Mouse (Mus musculus): ENCODE results near the gene Nop9.

Gene Nop9

DNA sequence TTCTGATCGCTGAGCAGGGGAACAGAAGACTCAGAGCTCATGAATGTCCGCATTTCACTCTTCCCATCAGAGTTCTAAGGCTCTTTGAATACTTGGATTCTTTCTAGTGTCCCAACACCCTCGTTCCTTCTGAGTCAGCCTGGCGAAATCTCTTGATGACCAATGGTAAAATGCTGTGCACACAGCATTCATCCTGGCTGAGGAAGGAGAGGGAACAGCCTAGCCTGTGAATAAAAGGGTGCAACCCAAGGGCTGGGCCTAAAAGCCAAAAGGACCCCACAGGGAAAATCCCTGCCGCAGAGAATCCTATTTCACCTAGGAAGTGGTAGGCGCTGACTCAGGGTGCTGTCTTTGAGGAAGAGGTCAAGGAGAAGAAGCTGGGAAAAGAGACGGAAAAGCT, 15.4 kb upstream of the Nop9 start:
- DNase-seq: no peak

DNA sequence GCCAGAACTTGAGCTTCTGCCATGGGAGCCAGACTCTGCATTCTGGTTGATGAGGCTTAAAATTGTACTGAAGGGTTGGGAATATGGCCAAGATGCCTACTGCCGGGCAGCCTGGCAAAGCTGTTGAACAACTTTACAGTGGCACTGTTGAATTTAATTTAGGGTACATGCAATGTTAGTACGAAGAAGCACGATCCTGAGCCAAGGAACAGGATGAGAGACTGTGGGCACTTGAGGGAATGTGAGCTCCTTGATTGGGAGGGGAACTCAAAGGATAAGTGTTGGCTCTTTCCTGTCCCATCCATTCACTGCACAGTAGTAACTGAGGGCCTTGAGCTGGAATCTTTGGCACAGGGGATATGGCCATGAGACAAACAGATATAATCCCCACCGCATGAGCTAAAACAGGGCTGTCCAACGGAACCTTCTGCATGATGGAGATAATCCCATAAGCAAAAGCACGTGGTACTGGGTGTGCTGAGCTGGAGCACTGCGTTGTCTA, 14.9 kb upstream of the Nop9 start:
- DNase-seq: no peak

DNA sequence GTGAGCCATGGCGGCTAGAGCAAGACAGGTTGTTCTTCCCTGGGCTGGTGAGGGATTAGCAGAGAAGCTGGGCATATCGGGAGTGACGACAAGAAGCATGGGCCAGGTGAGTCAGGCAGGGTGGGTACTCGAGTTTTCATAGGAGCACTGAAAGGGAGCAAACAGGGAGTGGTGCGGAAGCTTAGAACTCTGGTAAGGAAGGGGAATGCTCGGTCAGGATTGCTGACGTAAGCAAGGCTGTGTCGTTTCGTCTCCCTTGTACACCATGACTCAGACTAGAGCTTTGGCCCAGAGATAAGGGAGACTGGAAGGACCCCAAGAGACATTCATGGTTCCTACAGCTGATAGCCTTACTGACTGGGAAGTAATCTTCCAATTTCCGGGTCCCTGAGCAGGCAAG, 11.6 kb upstream of the Nop9 start:
- no peak for DNase-seq

DNA sequence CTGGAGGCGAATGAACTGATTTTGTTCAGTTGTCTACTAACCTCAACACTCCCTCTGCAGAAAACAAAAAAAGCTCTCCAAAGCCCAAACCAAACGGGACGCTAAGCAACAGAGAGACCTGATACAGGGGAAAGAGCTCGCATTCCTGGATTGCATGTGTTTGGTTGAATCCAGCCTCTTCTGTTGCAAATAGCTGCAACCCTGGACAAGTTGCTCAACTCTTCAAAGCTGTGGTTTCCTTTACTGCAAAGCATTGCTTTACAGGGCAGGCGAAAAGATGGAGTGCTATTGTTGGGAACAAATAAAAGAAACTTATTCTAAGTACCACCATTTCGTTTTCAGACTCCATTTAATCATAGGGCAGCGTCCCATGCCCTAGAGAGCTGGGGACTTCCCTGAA, 10.6 kb upstream of the Nop9 start:
- DNase-seq: no peak

DNA sequence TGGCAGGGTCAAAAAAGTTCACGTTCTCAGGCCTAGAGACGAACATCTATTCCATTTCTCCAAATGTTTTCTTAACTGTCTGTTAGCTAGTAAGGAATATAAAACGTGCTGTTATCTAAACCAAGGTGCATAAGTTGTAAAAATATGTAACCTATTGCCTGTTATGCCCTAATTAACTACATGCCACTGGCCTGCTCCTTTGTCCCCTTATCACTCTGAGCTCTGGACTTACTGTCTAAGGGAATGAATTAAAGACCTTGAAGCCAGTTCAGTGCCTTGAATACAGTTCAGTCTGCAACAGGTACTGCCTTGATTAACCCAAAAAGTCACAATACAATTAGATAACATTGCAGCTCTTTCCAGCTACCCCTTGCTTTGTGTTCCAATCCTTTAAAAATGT, 10.2 kb upstream of the Nop9 start:
- DNase-seq: no peak

DNA sequence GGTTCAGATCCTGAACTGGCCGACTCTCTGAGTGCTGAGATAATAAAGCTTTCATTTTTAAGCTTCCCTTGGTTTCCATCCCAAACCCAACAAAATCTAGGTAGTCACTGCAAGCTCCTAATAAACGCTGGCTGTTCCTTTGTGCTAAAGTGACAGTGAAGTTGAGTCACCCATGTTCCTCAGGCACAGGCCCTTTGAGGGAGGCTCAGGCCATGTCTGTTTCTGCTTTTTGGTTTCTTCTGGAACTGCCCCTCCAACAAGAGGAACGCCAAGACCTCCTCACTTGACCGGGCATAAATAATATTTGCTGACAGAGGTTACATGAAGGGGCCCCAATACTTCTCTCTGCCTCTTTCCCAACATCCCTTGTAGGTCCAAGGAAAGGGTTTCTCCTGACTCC, 9.7 kb upstream of the Nop9 start:
- DNase-seq: no peak

DNA sequence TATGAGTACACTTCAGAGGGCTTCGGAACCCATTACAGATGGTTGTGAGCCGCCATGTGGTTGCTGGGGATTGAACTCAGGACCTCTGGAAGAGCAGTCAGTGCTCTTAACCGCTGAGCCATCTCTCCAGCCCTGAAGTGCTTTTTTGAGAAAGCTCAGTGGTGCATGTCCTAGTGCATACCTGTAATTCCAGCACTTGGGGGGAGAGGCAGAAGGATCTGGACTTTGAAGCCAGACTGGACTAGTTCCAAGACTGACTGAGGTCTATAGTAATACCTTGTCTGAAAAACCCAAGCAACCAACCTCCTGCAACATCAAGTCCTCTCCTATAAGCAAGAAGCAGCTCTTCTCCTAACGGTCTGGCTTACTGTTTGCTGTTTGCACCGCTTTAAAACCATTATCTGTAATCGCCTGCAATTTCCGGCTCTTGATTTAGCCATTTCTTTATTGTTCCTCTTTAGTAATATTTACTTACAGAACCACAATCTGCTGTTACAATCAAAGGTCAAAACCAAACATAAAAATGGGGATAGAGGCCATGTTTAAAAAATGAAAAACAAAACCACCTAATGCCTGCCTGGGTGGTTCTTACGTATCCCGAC, 8.3 kb upstream of the Nop9 start:
- DNase-seq: no peak

DNA sequence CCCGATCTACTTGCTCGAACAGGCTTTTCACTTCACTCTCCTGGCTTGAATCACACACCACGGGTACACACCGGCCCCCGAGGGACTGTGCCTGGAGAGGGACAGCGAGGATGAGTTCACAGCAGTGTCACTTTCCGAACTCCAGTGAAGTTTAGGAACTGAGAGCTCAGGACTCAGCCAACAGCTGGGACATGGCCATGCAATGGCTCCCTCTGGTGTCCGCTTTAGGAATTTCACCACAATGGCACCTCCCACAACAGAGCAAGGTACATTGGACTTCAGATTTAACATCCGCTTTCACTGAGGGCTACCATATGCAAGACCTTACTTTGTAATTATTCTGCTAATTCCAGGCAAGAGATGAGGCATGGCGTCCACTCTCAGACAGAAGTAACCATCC, 1.8 kb upstream of the Nop9 start:
- DNase-seq: peak; percentile 81

DNA sequence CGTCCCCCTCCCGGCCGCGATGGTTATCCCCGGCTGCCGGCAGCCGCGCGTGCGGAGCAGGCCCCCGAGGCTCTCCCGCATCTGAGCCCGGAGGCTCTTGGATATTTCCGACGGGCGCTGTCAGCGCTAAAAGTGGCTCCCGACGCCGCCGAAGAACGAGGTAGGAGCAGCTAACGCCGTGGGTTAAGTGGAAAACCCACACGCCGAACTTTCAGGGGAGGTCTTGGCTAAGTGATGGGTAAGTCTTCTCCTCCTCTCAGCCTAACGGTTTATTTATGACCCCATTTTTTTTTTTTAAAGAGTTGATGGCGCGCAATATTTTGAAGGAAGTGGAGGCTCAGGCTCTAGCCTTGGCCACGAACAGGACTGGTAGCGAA, 356 bp downstream of the Nop9 start:
- DNase-seq: no peak

DNA sequence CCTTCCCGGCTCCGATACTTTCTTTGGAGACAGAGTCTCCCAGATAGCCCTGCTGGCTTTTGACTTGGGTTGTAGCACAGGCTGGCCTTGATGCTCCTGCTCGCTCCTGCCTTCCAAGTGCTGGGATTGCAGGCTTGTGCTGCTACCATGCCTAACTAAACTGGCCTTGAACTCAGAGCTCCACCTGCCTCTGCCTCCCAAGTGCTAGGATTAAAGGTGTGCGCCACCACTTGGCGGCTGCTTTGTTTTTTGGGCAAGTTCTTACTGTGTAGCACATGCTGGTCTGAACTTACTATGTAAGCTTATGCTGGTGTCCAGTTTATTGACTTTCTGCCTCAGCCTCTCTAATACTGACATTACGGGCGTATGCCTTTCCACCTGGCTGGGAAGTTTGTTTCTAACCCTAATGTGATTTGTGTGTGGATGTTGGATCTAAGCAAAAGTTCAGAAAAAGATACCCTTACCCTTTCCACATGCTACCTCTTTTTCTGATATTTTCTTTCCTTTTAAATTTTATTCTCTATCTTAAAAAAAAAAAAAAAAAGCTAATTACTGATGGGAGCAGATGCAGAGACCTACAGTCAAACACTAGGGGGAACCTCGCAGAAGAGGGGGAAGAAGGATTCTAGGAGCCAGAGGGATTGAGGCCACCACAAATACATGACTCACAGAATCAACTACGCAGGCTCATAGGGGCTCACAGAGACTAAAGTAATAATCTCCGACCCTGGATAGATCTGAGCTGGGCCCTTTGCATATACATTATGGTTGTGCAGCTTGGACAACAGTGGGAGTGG, 1.8 kb downstream of the Nop9 start:
- DNase-seq: no peak

DNA sequence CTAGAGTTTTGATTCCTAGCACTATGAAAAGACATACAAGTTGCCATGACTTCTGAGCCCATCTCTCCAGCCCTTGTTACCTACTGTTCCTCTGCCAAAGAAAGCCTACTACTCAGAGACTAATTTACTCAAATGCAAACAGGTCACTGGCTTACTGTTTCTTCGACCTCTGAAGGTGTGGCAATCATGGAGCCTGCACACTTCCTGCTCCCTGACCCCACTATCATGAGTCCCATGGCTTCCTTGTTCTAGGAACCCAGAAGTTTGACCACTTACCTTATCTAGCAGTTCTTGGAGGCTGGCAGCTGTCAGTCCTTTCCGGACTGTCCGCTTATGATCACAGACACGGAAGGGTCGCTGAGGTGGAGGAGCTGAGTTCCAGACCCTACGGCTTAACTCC, 12.1 kb downstream of the Nop9 start:
- DNase-seq: no peak

DNA sequence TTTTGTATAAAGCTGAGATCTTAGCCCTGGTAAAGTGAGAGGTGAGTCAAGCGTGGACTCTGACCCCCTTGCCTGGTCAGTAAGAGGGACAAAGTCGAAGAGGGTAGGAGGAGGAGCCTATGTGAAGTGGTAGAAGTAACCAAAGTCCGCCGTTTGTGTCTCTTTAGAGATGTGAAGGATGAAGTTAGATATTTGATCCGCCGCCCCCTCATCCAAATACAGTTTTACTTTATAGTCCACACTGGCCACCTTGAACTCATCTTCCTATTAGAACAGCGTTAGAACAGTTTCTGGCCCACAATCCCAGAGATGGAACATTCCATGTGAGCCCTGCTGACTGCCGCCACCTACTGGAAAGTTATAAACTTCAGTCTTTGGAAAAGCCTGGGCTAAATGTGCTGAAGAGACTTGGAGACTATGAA, 12.9 kb downstream of the Nop9 start, which contains the start of gene Cideb:
TSS of gene Cideb (minus strand) at position 96 of the 422 bp plus-strand sequence.
- peak; percentile 33 for DNase-seq

DNA sequence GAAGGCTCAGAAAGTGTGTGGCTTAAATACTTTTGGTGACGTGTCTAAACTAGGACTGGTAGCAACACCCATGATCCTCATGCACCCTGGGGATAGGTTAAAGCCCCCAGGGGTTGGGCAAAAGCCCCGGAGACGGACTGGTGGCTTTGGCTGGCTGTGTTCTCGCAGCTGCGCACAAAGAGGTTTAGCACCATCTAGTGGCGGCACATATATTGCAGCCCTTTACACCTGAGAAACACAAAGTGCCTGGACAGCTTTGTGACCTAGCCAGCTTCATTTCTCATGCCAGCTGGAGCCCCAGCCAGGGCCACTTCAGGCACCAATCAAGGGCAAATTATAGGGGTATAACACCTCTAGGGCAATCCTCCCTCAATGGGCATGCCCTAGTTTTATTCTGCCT, 14.7 kb downstream of the Nop9 start:
- DNase-seq: peak; percentile 89

DNA sequence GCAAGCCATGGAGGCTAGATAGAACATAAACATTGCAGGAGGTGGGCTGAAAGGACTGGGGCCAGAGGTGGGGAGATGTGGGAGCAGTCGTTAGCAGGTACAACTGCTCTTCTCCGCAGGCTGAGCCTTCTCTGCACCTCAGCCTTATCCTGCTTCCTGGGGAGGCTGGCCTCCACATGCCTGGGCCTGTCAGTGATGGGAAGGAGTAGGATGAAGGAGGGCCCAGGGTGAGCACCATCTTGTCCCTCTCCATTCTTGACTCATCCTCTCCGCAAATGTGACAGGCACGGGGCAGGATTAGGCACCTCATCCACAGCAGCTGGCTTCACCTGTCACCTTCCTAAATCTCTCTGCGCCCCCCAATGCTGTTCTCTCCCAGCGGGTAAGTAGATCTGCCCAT, 15.7 kb downstream of the Nop9 start, which contains the start of gene Ltb4r2:
TSS of gene Ltb4r2 (plus strand) at position 266 of the 400 bp plus-strand sequence.
- DNase-seq: no peak

DNA sequence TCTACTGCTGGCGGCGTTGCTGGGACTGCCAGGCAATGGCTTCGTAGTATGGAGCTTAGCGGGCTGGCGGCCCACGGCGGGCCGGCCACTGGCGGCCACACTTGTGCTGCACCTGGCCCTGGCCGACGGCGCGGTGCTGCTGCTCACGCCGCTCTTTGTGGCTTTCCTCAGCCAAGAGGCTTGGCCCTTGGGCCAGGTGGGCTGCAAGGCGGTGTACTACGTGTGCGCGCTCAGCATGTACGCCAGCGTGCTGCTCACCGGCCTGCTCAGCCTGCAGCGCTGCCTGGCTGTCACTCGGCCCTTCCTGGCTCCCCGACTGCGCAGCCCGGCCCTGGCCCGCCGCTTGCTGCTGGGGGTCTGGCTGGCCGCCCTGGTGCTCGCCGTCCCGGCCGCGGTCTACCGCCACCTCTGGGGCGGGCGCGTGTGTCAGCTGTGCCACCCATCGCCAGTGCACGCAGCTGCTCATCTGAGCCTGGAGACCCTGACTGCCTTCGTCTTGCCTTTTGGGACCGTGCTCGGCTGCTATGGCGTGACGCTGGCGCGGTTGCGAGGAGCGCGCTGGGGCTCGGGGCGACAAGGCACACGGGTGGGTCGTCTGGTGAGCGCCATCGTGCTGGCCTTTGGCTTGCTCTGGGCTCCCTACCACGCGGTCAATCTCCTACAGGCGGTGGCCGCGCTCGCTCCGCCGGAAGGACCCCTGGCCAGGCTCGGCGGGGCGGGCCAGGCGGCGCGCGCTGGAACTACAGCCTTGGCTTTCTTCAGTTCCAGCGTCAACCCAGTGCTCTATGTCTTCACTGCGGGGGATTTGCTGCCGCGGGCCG, 16.7 kb downstream of the Nop9 start:
- peak; percentile 43 for DNase-seq

DNA sequence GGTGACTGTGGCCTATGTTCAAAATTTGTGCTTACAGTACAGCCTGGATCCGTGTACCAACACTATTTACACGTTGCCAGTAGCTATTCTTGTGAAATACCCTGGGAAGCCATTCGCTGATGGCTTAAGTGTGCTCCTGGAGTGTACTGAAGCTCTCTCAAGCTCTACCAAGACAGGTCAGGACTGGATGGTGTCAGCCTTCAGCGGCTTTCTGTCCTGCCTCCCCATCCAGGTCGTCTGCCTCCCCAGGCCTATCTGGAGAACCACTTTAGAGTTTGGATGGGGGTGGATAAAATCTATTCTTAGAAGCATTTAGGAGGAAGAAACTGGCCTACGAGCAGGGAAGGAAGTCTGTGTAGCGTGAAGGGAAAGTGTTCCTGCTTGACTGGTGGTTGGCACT, 17.7 kb downstream of the Nop9 start:
- no peak for DNase-seq

DNA sequence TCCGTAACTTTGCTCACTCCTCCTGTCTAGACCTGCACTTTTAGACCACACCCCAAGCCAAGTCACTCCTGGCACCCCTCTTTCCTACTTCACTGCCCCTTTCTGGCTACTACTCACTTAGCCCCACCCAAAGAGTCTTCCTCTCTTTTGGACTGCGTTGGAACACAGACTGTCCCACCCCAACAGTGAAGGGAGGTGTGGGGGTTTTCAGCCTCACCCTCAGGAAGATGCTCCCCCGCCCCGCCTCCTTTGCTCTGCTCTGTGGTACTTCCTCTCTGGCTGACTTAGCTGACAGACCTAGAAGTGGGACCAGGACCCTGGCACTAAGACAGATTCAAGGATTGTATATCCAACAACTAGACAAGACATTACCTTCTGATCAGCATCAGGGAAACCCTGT, 20.2 kb downstream of the Nop9 start, which contains the start of gene Ltb4r1:
TSS of gene Ltb4r1 (plus strand) at position 267 of the 400 bp plus-strand sequence.
- DNase-seq: no peak

DNA sequence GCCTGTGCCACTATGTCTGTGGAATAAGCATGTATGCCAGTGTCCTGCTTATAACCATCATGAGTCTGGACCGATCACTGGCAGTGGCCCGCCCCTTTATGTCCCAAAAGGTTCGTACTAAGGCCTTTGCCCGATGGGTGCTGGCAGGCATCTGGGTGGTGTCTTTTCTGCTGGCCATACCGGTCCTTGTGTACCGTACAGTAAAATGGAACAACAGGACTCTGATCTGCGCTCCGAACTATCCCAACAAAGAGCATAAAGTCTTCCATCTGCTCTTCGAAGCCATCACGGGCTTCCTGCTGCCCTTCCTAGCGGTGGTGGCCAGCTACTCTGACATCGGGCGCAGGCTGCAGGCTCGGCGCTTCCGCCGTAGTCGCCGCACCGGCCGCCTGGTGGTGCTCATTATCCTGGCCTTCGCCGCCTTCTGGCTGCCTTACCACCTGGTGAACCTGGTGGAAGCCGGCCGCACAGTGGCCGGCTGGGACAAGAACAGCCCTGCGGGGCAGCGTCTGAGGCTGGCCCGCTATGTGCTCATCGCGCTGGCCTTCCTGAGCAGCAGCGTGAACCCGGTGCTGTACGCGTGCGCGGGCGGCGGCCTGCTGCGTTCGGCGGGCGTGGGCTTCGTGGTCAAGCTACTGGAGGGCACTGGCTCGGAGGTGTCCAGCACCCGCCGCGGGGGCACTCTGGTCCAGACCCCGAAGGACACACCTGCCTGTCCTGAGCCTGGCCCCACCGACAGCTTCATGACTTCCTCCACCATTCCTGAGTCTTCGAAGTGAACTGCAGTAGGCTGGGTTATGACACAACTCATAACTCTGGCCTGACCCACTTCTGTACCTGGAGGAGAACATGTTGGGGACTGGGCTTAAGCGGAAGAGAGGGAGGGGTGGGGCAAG, 22.3 kb downstream of the Nop9 start:
- DNase-seq: peak; percentile 75

DNA sequence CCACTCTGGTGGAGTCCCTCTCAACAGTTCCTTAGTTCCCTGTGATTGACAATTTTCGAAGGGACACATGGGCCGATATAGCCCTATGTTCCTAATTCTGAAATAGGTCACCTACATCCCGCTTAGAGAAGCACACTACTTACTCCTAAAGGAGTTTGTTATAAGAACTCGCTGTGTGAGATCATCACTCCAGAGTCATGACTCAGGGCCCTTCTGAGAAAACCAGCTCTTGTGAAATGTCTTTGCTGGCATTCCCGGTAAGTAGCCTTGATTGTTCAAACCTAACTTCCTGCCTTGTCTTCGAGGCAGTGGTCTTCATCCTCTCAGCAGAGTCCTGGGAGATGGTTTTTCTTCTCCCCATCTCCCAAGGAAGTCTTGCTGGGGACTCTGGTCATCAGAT, 23.1 kb downstream of the Nop9 start:
- no peak for DNase-seq

DNA sequence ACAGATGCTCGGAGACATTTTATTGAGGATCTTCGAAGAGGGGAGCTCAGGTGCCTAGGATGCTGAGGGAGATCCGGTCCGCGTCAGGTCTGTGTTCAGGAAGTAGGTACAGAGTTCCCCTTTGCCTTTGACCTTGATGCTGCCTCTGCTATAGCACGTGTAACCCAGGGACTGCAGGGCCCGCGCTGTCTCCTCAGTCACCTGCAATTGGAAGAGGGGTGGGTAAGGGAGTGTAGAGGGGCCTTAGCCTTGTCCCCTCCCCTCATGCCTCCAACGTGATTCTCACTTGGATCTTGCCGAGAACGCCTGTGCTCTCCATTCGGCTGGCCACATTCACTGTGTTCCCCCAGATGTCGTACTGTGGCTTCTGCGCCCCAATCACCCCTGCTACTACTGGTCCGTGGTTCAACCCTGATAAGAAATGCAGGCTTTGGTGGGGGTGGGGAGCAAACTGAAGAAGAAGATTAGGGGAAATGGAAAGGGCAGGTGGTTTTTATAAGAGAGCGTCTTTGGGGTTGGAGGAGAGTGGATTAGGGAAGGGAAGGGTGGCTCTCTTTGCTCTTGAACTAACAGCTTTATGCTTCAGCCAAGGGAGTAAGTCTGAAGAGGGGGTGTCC, 23.7 kb downstream of the Nop9 start:
- DNase-seq: no peak

DNA sequence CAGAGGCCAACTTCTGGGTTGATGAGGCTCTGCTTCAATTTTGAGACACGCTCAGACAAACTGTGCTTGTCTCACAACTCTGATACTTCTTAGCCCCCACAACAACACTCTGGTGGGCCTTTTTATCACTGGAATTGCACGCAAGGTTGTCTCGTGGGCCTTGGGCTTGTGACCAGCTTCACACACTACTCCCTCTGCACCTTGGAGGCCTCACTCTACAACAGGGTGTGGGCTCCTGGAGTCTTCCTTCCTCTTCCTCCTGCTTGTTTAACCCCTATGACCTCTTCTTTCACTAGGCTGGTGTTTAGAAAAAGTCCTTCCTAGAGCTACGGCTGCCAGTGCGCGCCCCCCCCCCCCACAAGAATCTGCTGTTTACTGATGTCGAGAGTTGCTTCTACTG, 31.2 kb downstream of the Nop9 start:
- DNase-seq: no peak

DNA sequence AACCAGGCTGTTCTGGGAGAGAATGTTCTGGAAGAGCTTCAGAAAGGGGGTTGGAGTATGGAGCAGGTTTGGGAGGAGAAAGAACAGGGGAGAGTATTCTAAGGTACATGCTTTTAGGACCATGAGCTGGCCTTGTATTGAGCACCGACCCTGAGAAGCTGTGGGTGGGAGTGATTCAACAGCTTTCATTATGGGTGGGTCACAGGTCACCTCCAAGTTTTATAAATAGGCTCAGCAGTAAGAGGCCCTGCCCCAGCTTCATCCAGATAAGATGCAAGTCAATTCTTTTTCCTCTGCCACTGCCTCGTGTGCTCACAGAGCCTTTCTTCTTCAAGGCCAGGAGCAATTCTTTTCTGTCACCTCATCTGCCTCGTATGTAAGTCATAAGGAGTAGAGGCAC, 31.7 kb downstream of the Nop9 start:
- DNase-seq: no peak
